Mouse (Mus musculus) heart, embryonic 12.5 days (tissue): ENCODE data around the gene Nrip2. TPM values are rescaled to one million over a fixed set of nuclear protein-coding genes. Genes with fewer than 3 reads are reported as not detected.

Source experiments
- ATAC-seq: fragments of 200-750 bp; cut with Nextera tagmentation; 2 replicates; pipeline ENCODE4 v1.8.0; 2017; ENCODE audit warnings: moderate TSS enrichment, moderate library complexity; ENCODE audit not compliant: insufficient number of reproducible peaks, low FRiP score
- H3K27ac ChIP-seq: fragments of 300-500 bp; sonication (generic); 2 replicates; pipeline ENCODE4 v1.5.1; 2016; ENCODE audit warnings: mild to moderate bottlenecking, moderate library complexity; ENCODE audit not compliant: poor library complexity, severe bottlenecking
- H3K27me3 ChIP-seq: fragments of 300-500 bp; sonication (generic); replicated peaks from 2 replicates; pipeline ENCODE4 v1.6.1; 2016; ENCODE audit warnings: mild to moderate bottlenecking, moderate library complexity
- H3K36me3 ChIP-seq: fragments of 300-500 bp; sonication (generic); 2 replicates; pipeline ENCODE4 v1.6.1; 2016; ENCODE audit warnings: mild to moderate bottlenecking, moderate library complexity
- H3K4me1 ChIP-seq: fragments of 300-500 bp; sonication (generic); replicated peaks from 2 replicates; pipeline ENCODE4 v1.6.1; 2016; ENCODE audit warnings: mild to moderate bottlenecking
- H3K4me2 ChIP-seq: fragments of 300-500 bp; sonication (generic); 2 replicates; pipeline ENCODE4 v1.6.1; 2016; ENCODE audit warnings: mild to moderate bottlenecking, moderate library complexity
- H3K4me3 ChIP-seq: fragments of 300-500 bp; sonication (generic); 2 replicates; pipeline ENCODE4 v1.5.1; 2016; ENCODE audit warnings: mild to moderate bottlenecking
- H3K9ac ChIP-seq: fragments of 300-500 bp; sonication (generic); 2 replicates; pipeline ENCODE4 v1.6.1; 2016; ENCODE audit warnings: mild to moderate bottlenecking, moderate library complexity
- H3K9me3 ChIP-seq: fragments of 300-500 bp; sonication (generic); replicated peaks from 2 replicates; pipeline ENCODE4 v1.6.1; 2016; ENCODE audit warnings: mild to moderate bottlenecking, moderate library complexity
- WGBS: fragments of 180-500 bp; shearing (Covaris S2); methylation state at CpG from one replicate; pipeline ENCODE4 v1.1.7; 2016; 5-methylcytosine and 5-hydroxymethylcytosine counted together
- polyA plus RNA-seq: library from polyadenylated mRNA; unstranded; fragments of >200 nt; fragmentation: Nextera tagmentation; extraction: Ambion mirVana; gene quantifications from 2 replicates; pipeline ENCODE4 v1.2.1, GENCODE M21; 2016

The Nrip2 gene
- polyA plus RNA-seq, 1 experiment from 2014 or later, result 1.6 TPM

DNA sequence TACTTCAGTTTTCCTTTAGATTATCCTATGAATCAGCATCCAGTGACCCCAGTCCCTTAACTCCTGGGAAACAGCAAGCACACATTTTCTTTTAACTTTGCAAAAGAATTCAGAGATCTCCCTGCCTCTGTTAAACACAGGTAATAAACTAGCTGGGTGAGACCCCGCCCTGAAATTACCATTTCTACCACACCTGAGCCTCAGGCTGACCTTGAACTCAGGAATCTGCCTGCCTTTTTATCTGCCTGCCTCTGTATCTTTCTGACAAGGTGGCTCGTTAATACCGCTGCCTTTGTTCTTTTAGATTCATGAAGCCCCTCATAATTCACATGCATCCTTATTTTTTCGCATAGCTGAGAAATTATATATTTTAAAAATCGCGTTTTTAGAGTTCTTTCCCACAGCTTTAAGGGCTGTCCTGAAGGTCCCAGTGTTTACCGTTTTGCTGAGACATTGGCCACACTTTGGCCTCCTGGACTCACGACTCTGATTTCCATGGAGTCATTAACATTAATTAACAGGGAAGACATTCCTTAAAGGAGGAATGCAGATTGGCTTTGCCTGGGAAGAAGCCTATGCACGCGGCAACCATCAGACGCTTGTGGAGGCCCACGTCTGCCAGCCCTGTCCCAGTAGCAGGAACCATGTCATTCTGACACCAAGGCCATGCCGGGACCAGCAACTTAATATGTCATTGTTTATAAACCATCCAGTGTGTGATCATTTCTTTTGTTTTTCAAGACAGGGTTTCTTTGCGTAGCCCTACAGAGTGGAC lies 61.8 kb downstream of the Nrip2 start:
- H3K27me3 ChIP-seq, result no peaks in the 10 kb centered on the region
- WGBS, result 78% methylated on average over 14 of the region's 14 CpGs
- no peaks in the 10 kb centered on the region for H3K4me1 ChIP-seq
- no peak overlapping the region for H3K4me2 ChIP-seq
- H3K4me3 ChIP-seq, result no peak overlapping the region
- no peak overlapping the region for H3K27ac ChIP-seq
- H3K9ac ChIP-seq, result no peak overlapping the region
- no peak for ATAC-seq
- H3K9me3 ChIP-seq, result peaks cover 7% of the 10 kb centered on the region
- H3K36me3 ChIP-seq, result no peaks in the 10 kb centered on the region

DNA sequence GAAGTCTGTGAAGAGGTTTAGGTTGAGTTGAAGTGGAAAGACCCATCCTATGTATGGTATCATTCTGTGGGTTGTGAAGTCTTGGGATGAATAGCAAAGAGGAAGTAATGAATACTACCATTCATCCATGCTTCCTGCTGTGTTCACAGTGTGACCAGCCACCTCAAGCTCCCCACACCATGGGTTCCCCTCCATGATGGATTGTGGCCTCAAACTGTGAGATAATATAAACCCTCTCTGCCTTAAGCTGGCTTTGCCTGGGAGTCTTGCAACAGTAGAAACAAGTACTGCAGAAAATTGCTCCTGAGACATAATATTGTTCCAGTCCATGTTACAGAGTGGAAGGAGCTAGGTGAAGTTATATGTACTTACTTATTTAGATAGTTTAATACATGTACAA lies 62.5 kb downstream of the Nrip2 start:
- H3K27me3 ChIP-seq, result no peaks in the 10 kb centered on the region
- peaks cover 7% of the 10 kb centered on the region for H3K9me3 ChIP-seq
- H3K4me3 ChIP-seq, result no peak overlapping the region
- no peaks in the 10 kb centered on the region for H3K4me1 ChIP-seq
- no peak overlapping the region for H3K9ac ChIP-seq
- H3K36me3 ChIP-seq, result no peaks in the 10 kb centered on the region
- no peak overlapping the region for H3K27ac ChIP-seq
- H3K4me2 ChIP-seq, result no peak overlapping the region
- ATAC-seq, result no peak

DNA sequence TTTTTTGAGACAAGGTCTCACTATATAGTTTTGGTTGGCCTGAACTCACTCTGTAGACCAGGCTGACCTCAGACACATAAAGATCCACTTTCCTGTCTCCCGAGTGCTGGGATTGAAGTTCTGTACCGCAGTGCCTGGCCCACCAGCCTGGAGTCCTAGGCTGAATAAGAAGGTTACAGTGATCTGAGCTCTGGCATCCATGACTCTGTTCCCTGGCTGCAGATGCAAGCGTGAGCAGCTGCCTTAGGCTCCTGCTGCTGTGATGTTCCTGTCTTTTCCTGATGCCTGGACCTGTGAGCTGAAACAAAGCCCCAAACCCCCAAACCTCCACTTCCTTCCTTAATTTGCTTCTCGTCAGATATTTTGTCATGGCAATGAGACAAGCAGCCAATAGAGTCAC lies 65.9 kb downstream of the Nrip2 start:
- Histone ChIP-seq H3K36me3 (no peaks in the 10 kb centered on the region), H3K9me3 (peaks cover 7% of the 10 kb centered on the region), H3K27me3 (no peaks in the 10 kb centered on the region), H3K4me1 (0 out of 2 replicates have a peak, but pooled peaks cover 7% of the 10 kb centered on the region), H3K4me3 (no peak overlapping the region), H3K27ac (no peak overlapping the region), H3K9ac (no peak overlapping the region), H3K4me2 (no peak overlapping the region)
- ATAC-seq, result no peak
- WGBS, result 74% methylated on average over 4 of the region's 4 CpGs

Other genes starting within 250 kb of the Nrip2 start
- 3.3 and 4.0 TPM in 2 replicates for gene Tead4, start 98.5 kb upstream of the Nrip2 start, polyA plus RNA-seq
- gene Tulp3, start 43.4 kb upstream of the Nrip2 start, polyA plus RNA-seq, result 8.2 and 10.6 TPM in 2 replicates
- gene Rhno1, start 36.4 kb upstream of the Nrip2 start, polyA plus RNA-seq, result 81.3 and 83.0 TPM in 2 replicates
- 33.4 and 38.7 TPM in 2 replicates for gene Foxm1, start 36.3 kb upstream of the Nrip2 start, polyA plus RNA-seq
- gene Tex52, start 23.8 kb upstream of the Nrip2 start, polyA plus RNA-seq, result 0.19 and 0.21 TPM in 2 replicates
- gene Gm44596, start 23.8 kb upstream of the Nrip2 start, polyA plus RNA-seq, result not detected in 2 replicates
- 28.4 and 29.1 TPM in 2 replicates for gene Itfg2, start 25.6 kb downstream of the Nrip2 start, polyA plus RNA-seq
- 295 and 296 TPM in 2 replicates for gene Fkbp4, start 39.4 kb downstream of the Nrip2 start, polyA plus RNA-seq
- gene Pzp, start 127.4 kb downstream of the Nrip2 start, polyA plus RNA-seq, result 0.21 and 0.34 TPM in 2 replicates
- 0.08 and 0.15 TPM in 2 replicates for gene A2ml1, start 182.3 kb downstream of the Nrip2 start, polyA plus RNA-seq
- gene Klrb1a, start 224.2 kb downstream of the Nrip2 start, polyA plus RNA-seq, result not detected in 2 replicates